Mouse (Mus musculus) limb, embryonic 11.5 days (tissue): Measurements from ENCODE around the gene Hook2. TPM values are rescaled to one million over a fixed set of nuclear protein-coding genes. Genes with fewer than 3 reads are reported as not detected.
A peak's percentile ranks its signal among the peaks of the same experiment; 100 is the strongest.

ENCODE experiments used
- ATAC-seq: fragments of 200-750 bp; cut with Nextera tagmentation; 2 replicates; pipeline ENCODE4 v1.8.0; 2017; ENCODE audit warnings: low read depth; ENCODE audit not compliant: insufficient number of reproducible peaks, low FRiP score, low TSS enrichment
- DNase-seq: peaks from one replicate; pipeline ENCODE4 v3.0.0-alpha.2; 2015; ENCODE audit warnings: low spot score
- H3K27ac ChIP-seq: fragments of 300-500 bp; sonication (generic); replicated peaks from 2 replicates; pipeline ENCODE4 v1.5.1; 2014; ENCODE audit warnings: low read depth, mild to moderate bottlenecking, low read length
- H3K27me3 ChIP-seq: fragments of 300-500 bp; sonication (generic); 2 replicates; pipeline ENCODE4 v1.6.1; 2014; ENCODE audit warnings: mild to moderate bottlenecking, low read length, mixed read lengths; ENCODE audit not compliant: control insufficient read depth, insufficient read depth
- H3K36me3 ChIP-seq: fragments of 300-500 bp; sonication (generic); 2 replicates; pipeline ENCODE4 v1.6.1; 2014; ENCODE audit warnings: mild to moderate bottlenecking, low read length, moderate library complexity, mixed read lengths; ENCODE audit not compliant: control insufficient read depth, insufficient read depth
- H3K4me1 ChIP-seq: fragments of 300-500 bp; sonication (generic); 2 replicates; pipeline ENCODE4 v1.6.1; 2014; ENCODE audit warnings: low read length, mixed read lengths; ENCODE audit not compliant: control insufficient read depth, insufficient read depth
- H3K4me2 ChIP-seq: fragments of 300-500 bp; sonication (generic); 2 replicates; pipeline ENCODE4 v1.6.1; 2014; ENCODE audit warnings: low read depth, mild to moderate bottlenecking, moderate library complexity; ENCODE audit not compliant: severe bottlenecking
- H3K4me3 ChIP-seq: fragments of 300-500 bp; sonication (generic); 2 replicates; pipeline ENCODE4 v1.5.1; 2014; ENCODE audit warnings: low read depth, low read length
- H3K9ac ChIP-seq: fragments of 300-500 bp; sonication (generic); 2 replicates; pipeline ENCODE4 v1.6.1; 2014; ENCODE audit warnings: mild to moderate bottlenecking, low read length
- H3K9me3 ChIP-seq: fragments of 300-500 bp; sonication (generic); 2 replicates; pipeline ENCODE4 v1.6.1; 2016; ENCODE audit warnings: low read length; ENCODE audit not compliant: control insufficient read depth
- WGBS: fragments of 180-500 bp; shearing (Covaris S2); extraction: QIAGEN DNeasy Blood & Tissue Kit; methylation state at CpG from one replicate; pipeline ENCODE4 v1.1.7; 2014; 5-methylcytosine and 5-hydroxymethylcytosine counted together
- polyA plus RNA-seq: library from polyadenylated mRNA; unstranded; fragments of >200 nt; fragmentation: Nextera tagmentation; extraction: Ambion mirVana; gene quantifications from 2 replicates; pipeline ENCODE4 v1.2.1, GENCODE M21; 2014

Hook2 gene
- polyA plus RNA-seq, 1 experiment from 2014 or later: 15.2 TPM

DNA sequence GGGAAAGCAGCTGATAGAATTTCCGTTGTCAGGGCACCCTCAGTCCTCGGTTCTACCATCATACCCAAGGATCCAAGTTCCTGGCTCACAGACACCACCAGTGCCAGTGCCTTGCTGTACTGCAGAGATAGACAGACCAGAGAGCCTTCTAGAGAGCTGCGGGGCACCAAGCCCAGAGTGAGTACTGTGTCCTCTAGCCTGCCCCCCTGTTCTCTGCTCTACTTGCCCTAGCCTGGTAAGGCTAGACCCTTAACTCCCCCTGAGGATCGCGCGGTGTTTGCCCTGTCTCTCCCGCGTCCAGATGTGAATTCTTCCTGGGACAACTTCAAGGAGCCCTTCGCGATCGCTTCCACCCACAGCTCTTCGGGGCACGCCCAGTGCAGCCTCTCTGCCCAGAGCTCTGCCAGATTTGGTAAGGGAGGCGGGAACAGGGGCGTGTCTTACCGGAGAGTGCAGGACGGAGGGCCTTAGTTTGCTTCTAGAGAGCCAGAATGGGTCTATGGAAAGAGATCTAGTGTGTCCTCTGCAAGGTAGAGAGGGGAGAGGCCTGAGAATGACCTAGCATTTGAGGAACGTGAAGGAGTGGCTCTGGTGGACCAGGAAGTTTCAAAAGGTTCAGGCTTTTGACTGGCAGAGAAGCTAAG is 37.7 kb upstream of the Hook2 start:
- no peak for ATAC-seq
- 8% methylated on average over 18 of the region's 18 CpGs for WGBS
- DNase-seq: no peak
- Histone ChIP-seq H3K9ac (no peak overlapping the region), H3K4me2 (no peak overlapping the region), H3K4me1 (no peaks in the 10 kb centered on the region), H3K9me3 (no peaks in the 10 kb centered on the region), H3K36me3 (peaks cover 3% of the 10 kb centered on the region; the same call in 1 of the 2 replicates), H3K27me3 (peaks cover 10% of the 10 kb centered on the region; the same call in 1 of the 2 replicates), H3K27ac (no peak overlapping the region), H3K4me3 (no peak overlapping the region)

DNA sequence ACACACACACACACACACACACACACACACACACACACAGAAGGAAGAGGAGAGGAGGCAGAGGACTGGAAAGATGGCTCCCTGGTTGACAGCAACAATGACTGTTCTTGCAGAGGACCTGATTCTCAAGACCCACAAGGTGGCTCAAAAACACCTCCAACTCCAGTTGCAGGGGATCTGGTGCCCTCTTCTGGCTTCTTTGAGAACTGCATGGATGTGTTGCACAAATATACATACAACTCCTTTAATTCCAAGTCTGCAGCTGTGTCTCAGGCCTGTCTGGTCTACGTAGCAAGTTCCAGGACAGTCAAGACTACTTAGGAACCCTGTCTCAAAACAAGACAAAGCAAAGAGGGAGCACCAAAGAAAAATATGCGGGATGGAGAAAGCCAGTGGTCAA is 33.6 kb upstream of the Hook2 start:
- Histone ChIP-seq H3K9me3 (no peaks in the 10 kb centered on the region), H3K4me1 (no peaks in the 10 kb centered on the region), H3K4me3 (no peak overlapping the region), H3K4me2 (no peak overlapping the region), H3K36me3 (peaks cover 5% of the 10 kb centered on the region; the same call in 1 of the 2 replicates), H3K9ac (no peak overlapping the region), H3K27ac (no peak overlapping the region), H3K27me3 (no peaks in the 10 kb centered on the region)
- WGBS: 46% methylated on average over 2 of the region's 2 CpGs
- DNase-seq: peak; percentile 88
- ATAC-seq: no peak

DNA sequence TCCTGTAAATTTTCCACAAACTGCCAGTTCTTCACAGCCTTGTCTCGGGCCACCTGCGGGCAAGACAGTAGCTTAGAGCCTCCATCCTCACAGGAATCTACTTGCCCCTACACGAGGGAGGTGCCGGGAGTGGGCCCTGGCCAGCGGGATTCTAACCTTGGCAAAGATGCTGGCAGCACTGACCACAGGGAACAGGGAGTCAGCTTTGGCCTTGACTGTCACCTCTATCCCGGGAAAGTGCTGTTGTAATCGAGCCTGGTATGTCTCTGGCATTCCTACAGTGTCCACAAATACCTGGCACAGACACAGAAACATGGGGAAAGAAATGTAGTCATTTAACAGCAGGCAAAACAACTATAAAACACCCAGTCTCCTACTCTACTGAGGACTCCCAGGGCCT is 30.6 kb upstream of the Hook2 start:
- H3K36me3 ChIP-seq: peaks cover 5% of the 10 kb centered on the region; the same call in 1 of the 2 replicates
- WGBS: 91% methylated on average over 7 of the region's 7 CpGs

DNA sequence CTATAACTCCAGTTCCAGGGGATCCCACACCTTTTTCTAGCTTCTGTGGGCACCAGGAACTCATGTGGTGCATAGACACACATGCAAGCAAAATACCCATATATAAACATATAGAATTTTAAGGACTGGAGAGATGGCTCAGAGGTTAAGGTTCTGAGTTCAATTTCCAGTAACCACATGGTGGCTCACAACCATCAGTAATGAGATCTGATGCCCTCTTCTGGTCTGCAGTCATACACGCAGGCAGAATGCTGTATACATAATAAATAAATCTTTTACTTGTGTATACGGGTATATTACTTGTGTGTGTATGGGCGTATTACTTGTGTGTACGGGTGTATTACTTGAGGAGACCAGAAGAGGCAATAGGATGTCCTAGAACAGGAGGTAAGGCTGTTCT is 26.5 kb upstream of the Hook2 start:
- no peak for ATAC-seq
- peaks cover 16% of the 10 kb centered on the region for H3K4me1 ChIP-seq
- no peak for DNase-seq
- no peak overlapping the region for H3K4me3 ChIP-seq
- no peaks in the 10 kb centered on the region for H3K27me3 ChIP-seq
- H3K9ac ChIP-seq: no peak overlapping the region
- no peaks in the 10 kb centered on the region; the same call in 1 of the 2 replicates for H3K36me3 ChIP-seq
- no peaks in the 10 kb centered on the region for H3K9me3 ChIP-seq
- no peak overlapping the region for H3K4me2 ChIP-seq
- H3K27ac ChIP-seq: no peak overlapping the region
- 92% methylated on average over 4 of the region's 4 CpGs for WGBS

More for the DNA sequence above, 30.6 kb upstream of the Hook2 start:
- no peak overlapping the region for H3K4me3 ChIP-seq
- H3K4me1 ChIP-seq: peaks cover under 1% of the 10 kb centered on the region
- DNase-seq: no peak
- no peaks in the 10 kb centered on the region for H3K27me3 ChIP-seq
- no peak overlapping the region for H3K9ac ChIP-seq
- no peaks in the 10 kb centered on the region for H3K9me3 ChIP-seq
- no peak overlapping the region for H3K27ac ChIP-seq
- no peak for ATAC-seq
- H3K4me2 ChIP-seq: no peak overlapping the region

DNA sequence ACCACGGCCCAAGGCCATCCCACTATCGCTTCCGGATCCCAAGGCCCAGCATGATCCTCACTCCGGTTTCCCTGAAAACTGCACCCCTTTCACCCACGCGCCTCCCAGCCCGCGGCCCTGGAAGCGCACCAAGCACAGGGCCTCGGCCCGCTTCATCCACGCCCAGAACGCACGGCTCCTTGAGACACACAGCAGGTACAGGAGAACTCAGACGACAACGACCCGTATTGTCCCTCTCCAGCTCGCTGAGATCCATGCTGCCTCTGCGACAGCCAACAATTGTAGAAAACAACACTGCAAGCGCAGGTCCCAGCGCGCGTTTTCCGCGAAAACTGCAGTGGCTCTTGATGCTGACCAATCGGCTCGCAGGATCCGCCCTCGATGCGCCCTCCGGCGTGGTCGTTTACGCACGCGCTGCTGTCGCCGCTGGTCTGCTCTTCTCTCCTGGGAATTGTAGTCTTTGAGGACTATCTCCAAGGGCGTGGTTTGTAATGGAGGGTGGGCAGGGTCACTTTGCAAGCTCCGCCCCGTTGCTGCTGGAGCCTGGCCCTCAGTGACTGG is 24.6 kb upstream of the Hook2 start:
- Histone ChIP-seq H3K9me3 (no peaks in the 10 kb centered on the region), H3K36me3 (no peaks in the 10 kb centered on the region; the same call in 1 of the 2 replicates), H3K27ac (peak overlapping the region; percentile 43; the same call in 1 of the 2 replicates), H3K4me3 (peak overlapping the region; percentile 59), H3K4me2 (peak overlapping the region; percentile 89), H3K27me3 (no peaks in the 10 kb centered on the region), H3K4me1 (peaks cover 23% of the 10 kb centered on the region), H3K9ac (peak overlapping the region; percentile 64)
- peak; percentile 95 for DNase-seq
- ATAC-seq: peak; percentile 78
- WGBS: under 1% methylated on average over 41 of the region's 41 CpGs

DNA sequence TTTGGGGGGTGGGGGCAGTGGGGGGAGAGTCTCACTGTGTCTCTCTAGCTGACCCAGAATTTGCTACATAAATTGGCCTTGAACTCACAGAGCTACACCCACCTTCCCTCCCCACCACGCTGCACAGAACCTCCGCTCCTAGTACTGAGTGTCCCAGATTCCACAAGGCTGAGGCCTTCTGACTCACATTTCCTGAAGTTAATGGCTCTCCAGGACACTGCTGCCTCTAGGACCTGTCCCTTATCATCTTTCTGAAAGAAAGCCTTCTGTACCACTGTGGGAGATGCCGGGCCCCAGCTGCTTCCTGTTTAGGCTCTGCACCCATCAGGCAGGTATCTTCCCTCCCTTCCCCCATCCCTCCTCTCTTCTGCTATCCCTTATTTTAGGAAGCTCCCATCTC is 23.8 kb upstream of the Hook2 start:
- Histone ChIP-seq H3K4me2 (no peak overlapping the region), H3K9ac (no peak overlapping the region), H3K4me3 (no peak overlapping the region), H3K9me3 (no peaks in the 10 kb centered on the region), H3K27me3 (no peaks in the 10 kb centered on the region), H3K36me3 (peaks cover 3% of the 10 kb centered on the region; the same call in 1 of the 2 replicates), H3K27ac (no peak overlapping the region), H3K4me1 (peaks cover 27% of the 10 kb centered on the region)
- ATAC-seq (no peak), DNase-seq (no peak)
- 52% methylated on average over 3 of the region's 3 CpGs for WGBS

DNA sequence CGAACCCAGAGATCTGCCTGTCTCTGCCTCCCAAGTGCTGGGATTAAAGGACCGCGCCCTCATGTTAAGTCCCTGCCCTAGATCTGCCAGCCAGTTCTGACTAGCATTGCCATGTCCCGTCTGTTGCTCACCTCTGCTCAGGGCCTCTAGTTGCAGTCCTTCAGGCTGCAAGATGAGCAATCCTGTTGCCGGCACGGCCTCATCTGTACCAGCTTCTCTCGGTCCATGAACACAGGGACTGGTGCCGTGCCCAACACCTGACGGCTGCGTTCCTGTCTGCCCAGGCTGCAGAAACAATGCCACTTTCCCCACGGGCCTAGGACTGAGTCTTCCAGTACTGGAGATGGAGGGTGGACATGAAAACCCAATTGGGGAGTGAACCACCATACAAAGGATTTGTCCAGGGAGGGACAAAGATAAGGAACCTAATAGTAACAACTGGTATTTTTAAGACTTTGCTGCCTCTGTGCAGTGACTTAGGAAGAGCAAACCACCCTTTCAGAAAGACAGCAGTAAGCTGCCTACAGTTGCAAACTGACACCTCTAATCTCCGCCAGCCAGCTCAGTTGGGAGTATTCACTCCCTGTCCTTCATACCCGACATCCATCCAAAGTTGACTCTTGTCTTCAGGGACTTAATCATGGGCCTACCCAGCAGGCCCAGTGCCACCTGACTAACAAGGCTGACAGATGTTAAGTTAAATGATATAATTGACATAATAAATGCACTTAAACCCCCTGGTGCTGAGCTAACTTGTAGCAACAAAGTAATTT is 22.7 kb upstream of the Hook2 start:
- Histone ChIP-seq H3K9me3 (no peaks in the 10 kb centered on the region), H3K27ac (no peak overlapping the region), H3K4me3 (no peak overlapping the region), H3K9ac (peak overlapping the region; percentile 27; the same call in 1 of the 2 replicates), H3K4me2 (no peak overlapping the region), H3K4me1 (peaks cover 27% of the 10 kb centered on the region), H3K27me3 (no peaks in the 10 kb centered on the region), H3K36me3 (peaks cover 11% of the 10 kb centered on the region; the same call in 1 of the 2 replicates)
- ATAC-seq (no peak), DNase-seq (no peak)
- 88% methylated on average over 13 of the region's 13 CpGs for WGBS

DNA sequence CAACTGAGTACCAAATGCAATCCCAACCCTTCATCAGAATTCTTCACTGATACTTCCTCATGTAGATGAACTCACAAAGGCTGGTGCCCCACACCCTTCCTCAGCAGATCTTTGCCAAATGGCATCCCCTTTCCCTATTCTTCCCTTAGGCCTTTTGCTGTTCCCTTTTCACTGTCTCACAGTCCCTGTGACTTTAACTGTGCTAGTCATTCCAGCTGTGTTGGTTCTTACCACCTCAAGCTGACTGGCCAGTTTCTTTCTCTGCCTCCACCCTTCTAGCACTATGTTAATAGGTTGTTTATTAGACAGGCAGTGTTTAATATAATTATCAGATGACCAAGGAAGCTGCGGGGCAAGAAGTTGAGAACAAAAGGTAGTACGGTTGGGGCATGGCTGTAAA is 21.8 kb upstream of the Hook2 start:
- H3K4me1 ChIP-seq: peaks cover 27% of the 10 kb centered on the region
- ATAC-seq (no peak), DNase-seq (no peak)
- peak overlapping the region; percentile 80 for H3K4me2 ChIP-seq
- no peaks in the 10 kb centered on the region for H3K27me3 ChIP-seq
- peak overlapping the region; percentile 78 for H3K27ac ChIP-seq
- peaks cover 15% of the 10 kb centered on the region; the same call in 1 of the 2 replicates for H3K36me3 ChIP-seq
- H3K4me3 ChIP-seq: peak overlapping the region; percentile 61
- H3K9ac ChIP-seq: peak overlapping the region; percentile 89
- H3K9me3 ChIP-seq: no peaks in the 10 kb centered on the region
- WGBS: 14% methylated on average over 2 of the region's 2 CpGs
